Mouse (Mus musculus) CH12.LX (cell line): ENCODE data around the gene Gjc1. TPM values are rescaled to one million over a fixed set of nuclear protein-coding genes. Genes with fewer than 3 reads are reported as not detected.

Source experiments
- DNase-seq: peaks from one replicate; pipeline ENCODE4 v3.0.0-alpha.2; 2013; ENCODE audit errors: extremely low read depth
- H3K27ac ChIP-seq: 2 replicates; pipeline ENCODE4 v1.5.1; 2012; ENCODE audit warnings: low read depth, mild to moderate bottlenecking, control low read depth, moderate library complexity; ENCODE audit not compliant: insufficient read depth
- H3K27me3 ChIP-seq: replicated peaks from 2 replicates; pipeline ENCODE3; 2012; ENCODE audit warnings: inconsistent platforms
- H3K36me3 ChIP-seq, 2 experiments: replicated peaks in 1 of 2; 2 replicates each; pipeline versions ENCODE3 to v1.6.1; 2012; ENCODE audit warnings: inconsistent platforms in 1 of 2, low read length in 1 of 2, mild to moderate bottlenecking in 1 of 2, mixed read lengths in 1 of 2, moderate library complexity in 1 of 2; ENCODE audit not compliant: control insufficient read depth in 1 of 2, insufficient read depth in 1 of 2
- H3K4me1 ChIP-seq, 2 experiments: 2 replicates each; pipeline ENCODE4 v1.6.1; 2012; ENCODE audit warnings: inconsistent platforms in 1 of 2, moderate library complexity in 1 of 2; ENCODE audit not compliant: insufficient read depth in 2 of 2, control insufficient read depth in 1 of 2
- H3K4me2 ChIP-seq: 2 replicates; pipeline ENCODE4 v1.6.1; 2012; ENCODE audit warnings: low read depth, mild to moderate bottlenecking, control low read depth; ENCODE audit not compliant: poor library complexity, insufficient read depth, severe bottlenecking
- H3K4me3 ChIP-seq, 3 experiments: fragments of 150-350 bp in 1 of 3; sonication (generic) in 1 of 3; replicated peaks in 1 of 3; 2 replicates each; pipeline versions ENCODE3 to v1.5.1; 2011 to 2012; ENCODE audit warnings: low read depth in 2 of 3, low read length in 2 of 3, mild to moderate bottlenecking in 2 of 3, moderate library complexity in 2 of 3, control low read depth in 1 of 3, improper control_type of control experiment in 1 of 3, inconsistent platforms in 1 of 3, mixed read lengths in 1 of 3; ENCODE audit not compliant: poor library complexity in 1 of 3
- H3K79me2 ChIP-seq: replicated peaks from 2 replicates; pipeline ENCODE4 v1.6.1; 2012; ENCODE audit warnings: mild to moderate bottlenecking, moderate library complexity; ENCODE audit not compliant: control insufficient read depth, poor library complexity, insufficient read depth, severe bottlenecking; ENCODE audit errors: extremely low read depth
- H3K9ac ChIP-seq: 2 replicates; pipeline ENCODE4 v1.6.1; 2012; ENCODE audit warnings: low read depth, mild to moderate bottlenecking, control low read depth, moderate library complexity; ENCODE audit not compliant: insufficient read depth
- H3K9me3 ChIP-seq: replicated peaks from 2 replicates; pipeline ENCODE3; 2012; ENCODE audit warnings: low read length, inconsistent platforms, mixed read lengths
- BHLHE40 ChIP-seq: IDR thresholded peaks from 2 replicates; pipeline ENCODE4 v1.6.1; 2011; ENCODE audit warnings: mild to moderate bottlenecking, low read depth, low read length, improper control_type of control experiment
- CHD1 ChIP-seq: IDR thresholded peaks from 2 replicates; pipeline ENCODE4 v1.6.1; 2012; ENCODE audit warnings: low read depth, low read length, improper control_type of control experiment, inconsistent platforms
- CHD2 ChIP-seq: IDR thresholded peaks from 2 replicates; pipeline ENCODE4 v1.6.1; 2011; ENCODE audit warnings: low read length, improper control_type of control experiment
- CTCF ChIP-seq, 2 experiments: IDR thresholded peaks in 1 of 2; conservative IDR thresholded peaks in 1 of 2; 2 replicates each; pipeline ENCODE4 v1.5.1; 2011 to 2012; ENCODE audit warnings: low read depth in 2 of 2, low read length in 2 of 2, improper control_type of control experiment in 1 of 2, inconsistent platforms in 1 of 2, mild to moderate bottlenecking in 1 of 2, moderate library complexity in 1 of 2
- ELF1 ChIP-seq: IDR thresholded peaks from 2 replicates; pipeline ENCODE4 v1.6.1; 2014; ENCODE audit warnings: low read depth, mild to moderate bottlenecking, inconsistent platforms, low read length, improper control_type of control experiment
- EP300 ChIP-seq: IDR thresholded peaks from 2 replicates; pipeline ENCODE4 v1.6.1; 2011; ENCODE audit warnings: low read length, improper control_type of control experiment
- GABPA ChIP-seq: IDR thresholded peaks from 2 replicates; pipeline ENCODE4 v1.6.1; 2012; ENCODE audit warnings: low read depth, low read length, improper control_type of control experiment, inconsistent platforms; ENCODE audit not compliant: insufficient replicate concordance
- HCFC1 ChIP-seq: IDR thresholded peaks from 2 replicates; pipeline ENCODE4 v1.6.1; 2012; ENCODE audit warnings: low read depth, mild to moderate bottlenecking, inconsistent platforms, low read length, improper control_type of control experiment
- IRF4 ChIP-seq: IDR thresholded peaks from 2 replicates; pipeline ENCODE4 v1.6.1; 2014; ENCODE audit warnings: low read depth, mild to moderate bottlenecking, inconsistent platforms, low read length, improper control_type of control experiment
- JUN ChIP-seq: IDR thresholded peaks from 2 replicates; pipeline ENCODE4 v1.6.1; 2011; ENCODE audit warnings: low read depth, mild to moderate bottlenecking, low read length, improper control_type of control experiment, moderate library complexity; ENCODE audit not compliant: insufficient read depth
- MAX ChIP-seq: IDR thresholded peaks from 2 replicates; pipeline ENCODE4 v1.6.1; 2011; ENCODE audit warnings: low read length, improper control_type of control experiment
- MXI1 ChIP-seq: IDR thresholded peaks from 2 replicates; pipeline ENCODE4 v1.6.1; 2011; ENCODE audit warnings: mild to moderate bottlenecking, low read depth, low read length, improper control_type of control experiment
- RAD21 ChIP-seq: IDR thresholded peaks from 2 replicates; pipeline ENCODE4 v1.6.1; 2011; ENCODE audit warnings: low read depth, mild to moderate bottlenecking, low read length, improper control_type of control experiment, moderate library complexity
- TBP ChIP-seq: conservative IDR thresholded peaks from 2 replicates; pipeline ENCODE4 v1.6.1; 2011; ENCODE audit warnings: low read depth, low read length, improper control_type of control experiment
- TCF12 ChIP-seq: IDR thresholded peaks from 2 replicates; pipeline ENCODE4 v1.6.1; 2014; ENCODE audit warnings: low read depth, mild to moderate bottlenecking, inconsistent platforms, low read length, improper control_type of control experiment
- ZC3H11A ChIP-seq: IDR thresholded peaks from 2 replicates; pipeline ENCODE4 v1.6.1; 2012; ENCODE audit warnings: low read depth, mild to moderate bottlenecking, inconsistent platforms, low read length, improper control_type of control experiment
- ZKSCAN1 ChIP-seq: IDR thresholded peaks from 2 replicates; pipeline ENCODE4 v1.6.1; 2012; ENCODE audit warnings: low read depth, inconsistent platforms, low read length, improper control_type of control experiment, borderline replicate concordance
- ZMIZ1 ChIP-seq: IDR thresholded peaks from 2 replicates; pipeline ENCODE4 v1.6.1; 2012; ENCODE audit warnings: low read depth, mild to moderate bottlenecking, inconsistent platforms, low read length, improper control_type of control experiment
- ZNF384 ChIP-seq: IDR thresholded peaks from 2 replicates; pipeline ENCODE4 v1.6.1; 2012; ENCODE audit warnings: low read depth, low read length, improper control_type of control experiment, inconsistent platforms
- dilution Hi-C: fragments of 300-500 bp; cut with MboI; formaldehyde crosslinking; loops from 2 replicates; pipeline ENCODE4 v1.14.3; 2020; ENCODE audit warnings: low sequenced_read_pairs; ENCODE audit not compliant: extremely low pct_unique_long_range_greater_than_20kb, extremely low pct_ligation_motif_present
- in situ Hi-C: fragments of 300-500 bp; cut with MboI; formaldehyde crosslinking; loops from 3 replicates; pipeline ENCODE4 v1.14.3; 2019; ENCODE audit warnings: low sequenced_read_pairs, low pct_ligation_motif_present, low pct_unique_long_range_greater_than_20kb, mixed read lengths
- polyA plus RNA-seq: library from polyadenylated mRNA; unstranded; fragments of >175 nt; gene quantifications from 2 replicates; pipeline ENCODE4 v1.2.1, GENCODE M21; 2012; ENCODE audit warnings: low read depth; ENCODE audit not compliant: insufficient read length
- total RNA-seq, 2 experiments: library from RNA; depleted of rRNA; stranded (reverse); fragments of 300-350 nt in 1 of 2; fragments of >200 nt in 1 of 2; gene quantifications; 2 replicates each; pipeline ENCODE4 v1.2.3; 2012 to 2014

Gjc1 gene
- total and polyA plus RNA-seq, 3 experiments, result not detected

DNA sequence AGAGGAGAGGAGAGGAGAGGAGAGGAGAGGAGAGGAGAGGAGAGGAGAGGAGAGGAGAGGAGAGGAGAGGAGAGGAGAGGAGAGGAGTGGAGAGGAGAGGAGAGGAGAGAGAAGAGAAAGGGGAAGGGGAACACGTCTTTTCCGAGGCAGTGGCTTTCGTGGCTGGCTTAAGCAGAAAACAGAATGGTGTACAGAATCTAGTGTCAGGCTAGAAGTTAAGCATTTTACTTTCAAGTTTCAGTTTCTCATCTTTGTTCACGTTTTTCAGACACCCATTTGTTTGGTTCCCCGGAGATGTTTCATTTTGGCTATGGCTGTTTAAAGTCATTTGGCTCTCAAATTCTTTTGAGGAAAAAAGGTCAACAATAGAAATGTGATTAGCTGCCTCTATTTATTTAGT, 11.3 kb downstream of the Gjc1 start:
- peak overlapping the region; percentile 42 for H3K9ac ChIP-seq
- in situ Hi-C loops, result no loop called here
- dilution Hi-C loops, result no loop called here

DNA sequence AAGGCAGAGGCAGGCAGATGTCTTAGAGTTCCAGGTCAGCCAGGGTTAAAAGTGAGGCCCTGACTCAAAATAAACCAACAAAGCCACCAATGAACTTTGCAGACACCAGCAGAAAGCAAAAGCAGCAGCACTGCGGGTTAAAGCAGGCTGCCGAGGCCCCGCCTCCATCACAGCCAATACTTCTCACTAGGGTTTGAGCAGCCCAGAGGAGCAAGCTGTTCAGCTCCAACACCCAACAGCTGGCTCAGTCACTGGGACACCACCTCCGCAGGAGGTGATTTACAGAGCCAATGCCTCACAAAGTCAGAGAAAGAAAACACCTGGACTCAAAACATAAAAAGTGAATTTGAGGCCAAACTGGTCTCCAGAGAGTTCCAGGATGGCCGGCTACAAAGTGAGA, 16.0 kb downstream of the Gjc1 start:
- TF ChIP-seq CHD2 (no peak), ZC3H11A (no peak), ZMIZ1 (no peak)
- peaks cover 26% of the 10 kb centered on the region for H3K27me3 ChIP-seq
- in situ Hi-C loops (no loop called here), dilution Hi-C loops (no loop called here)
- no peak for DNase-seq
- no peaks in the 10 kb centered on the region for H3K9me3 ChIP-seq
- no peak overlapping the region for H3K4me2 ChIP-seq
- H3K79me2 ChIP-seq, result no peaks in the 10 kb centered on the region
- no peak overlapping the region for H3K27ac ChIP-seq
- no peak overlapping the region for H3K9ac ChIP-seq
- no peaks in the 10 kb centered on the region for H3K36me3 ChIP-seq
- peaks cover 0 to 3% of the 10 kb centered on the region in 2 experiments; a peak in 2 of 4 replicates for H3K4me1 ChIP-seq
- H3K4me3 ChIP-seq, result no peak overlapping the region

More for the DNA sequence above, 11.3 kb downstream of the Gjc1 start:
- no peaks in the 10 kb centered on the region for H3K79me2 ChIP-seq
- peak; percentile 27 for DNase-seq
- H3K27ac ChIP-seq, result no peak overlapping the region
- peaks cover 0 to 7% of the 10 kb centered on the region in 2 experiments; a peak in 2 of 4 replicates for H3K4me1 ChIP-seq
- TF ChIP-seq MXI1 (peak; percentile 61; the same call in 1 of the 2 replicates), BHLHE40 (peak; percentile 88), EP300 (peak; percentile 42; the same call in 1 of the 2 replicates), CHD1 (no peak), HCFC1 (no peak), CHD2 (0 out of 2 replicates have a peak, but pooled peaks have one; percentile 32), IRF4 (peak; percentile 53)
- H3K4me3 ChIP-seq, result no peak overlapping the region
- H3K36me3 ChIP-seq, result no peaks in the 10 kb centered on the region
- no peaks in the 10 kb centered on the region for H3K9me3 ChIP-seq
- peaks cover 11% of the 10 kb centered on the region for H3K27me3 ChIP-seq
- peak overlapping the region; percentile 77 for H3K4me2 ChIP-seq

DNA sequence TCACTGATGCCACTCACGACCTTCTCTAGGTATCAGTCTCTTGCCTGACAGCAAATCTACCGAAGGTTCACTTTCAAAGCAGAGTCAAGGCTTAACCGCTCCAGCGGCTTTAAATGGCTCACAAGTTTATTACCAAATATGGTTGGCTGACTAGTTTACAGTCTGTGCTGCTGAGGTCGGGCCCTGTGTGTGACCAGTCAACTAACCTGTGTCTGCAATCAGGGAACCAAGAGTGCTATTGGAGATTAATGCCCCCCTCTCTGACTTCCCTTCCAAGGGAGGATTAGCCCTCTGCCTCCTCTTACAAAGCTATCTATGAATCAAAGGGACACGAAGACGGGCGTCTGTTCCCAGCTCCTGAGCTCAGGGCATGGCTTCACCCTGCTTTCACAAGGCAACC, 25.3 kb downstream of the Gjc1 start:
- dilution Hi-C loops, result no loop called here
- in situ Hi-C loops, result no loop called here

More for the DNA sequence above, 25.3 kb downstream of the Gjc1 start:
- Histone ChIP-seq H3K9ac (no peak overlapping the region), H3K4me2 (no peak overlapping the region), H3K27me3 (peaks cover 63% of the 10 kb centered on the region), H3K4me3 (no peak overlapping the region), H3K4me1 (no peaks in the 10 kb centered on the region), H3K27ac (no peak overlapping the region), H3K36me3 (no peaks in the 10 kb centered on the region), H3K9me3 (no peaks in the 10 kb centered on the region), H3K79me2 (no peaks in the 10 kb centered on the region)
- TF ChIP-seq ELF1, result no peak
- no peak for TF ChIP-seq ZKSCAN1
- no peak for TF ChIP-seq ZNF384
- TF ChIP-seq BHLHE40, result no peak
- no peak for TF ChIP-seq CTCF (conservative IDR thresholded peaks at IDR 0.05 in 1 of 2, IDR thresholded peaks at IDR 0.05 in 1 of 2; ENCODE audit: low read depth in 2 of 2, low read length in 2 of 2)
- TF ChIP-seq RAD21, result no peak
- no peak for TF ChIP-seq CHD1
- no peak for TF ChIP-seq GABPA
- no peak for TF ChIP-seq ZMIZ1
- no peak for TF ChIP-seq ZC3H11A
- no peak for TF ChIP-seq TCF12
- TF ChIP-seq MAX, result no peak
- no peak for TF ChIP-seq TBP
- no peak for TF ChIP-seq JUN
- no peak for DNase-seq
